Mouse (Mus musculus) heart, embryonic 14.5 days (tissue): Measurements from ENCODE around the gene Rcan1. TPM values are rescaled to one million over a fixed set of nuclear protein-coding genes. Genes with fewer than 3 reads are reported as not detected.
"Not testable (repeated sequence)": the region's sequence is repeated elsewhere in the genome, so short reads cannot be mapped to it uniquely, and the experiment has no call there.

ENCODE experiments used
- ATAC-seq: fragments of 200-750 bp; cut with Nextera tagmentation; 2 replicates; pipeline ENCODE4 v1.8.0; 2017; ENCODE audit warnings: low read depth, moderate TSS enrichment; ENCODE audit not compliant: insufficient number of reproducible peaks, insufficient read depth, low FRiP score
- H3K27ac ChIP-seq, 2 experiments: fragments of 200-500 bp in 1 of 2; fragments of 300-500 bp in 1 of 2; sonication (generic) in 1 of 2; replicated peaks in 1 of 2; 2 replicates each; pipeline ENCODE4 v1.5.1; 2012 to 2014; ENCODE audit warnings: low read depth in 2 of 2, low read length in 2 of 2, control low read depth in 1 of 2, mild to moderate bottlenecking in 1 of 2, mixed read lengths in 1 of 2; ENCODE audit not compliant: control insufficient read depth in 1 of 2, insufficient read depth in 1 of 2
- H3K27me3 ChIP-seq: fragments of 300-500 bp; sonication (generic); 2 replicates; pipeline ENCODE4 v1.6.1; 2014; ENCODE audit warnings: mild to moderate bottlenecking, low read length, control low read depth; ENCODE audit not compliant: control insufficient read depth, insufficient read depth
- H3K36me3 ChIP-seq: fragments of 300-500 bp; sonication (generic); 2 replicates; pipeline ENCODE4 v1.6.1; 2014; ENCODE audit warnings: mild to moderate bottlenecking, control low read depth, low read length, mixed read lengths; ENCODE audit not compliant: control insufficient read depth, insufficient read depth
- H3K4me1 ChIP-seq, 2 experiments: fragments of 200-500 bp in 1 of 2; fragments of 300-500 bp in 1 of 2; sonication (generic) in 1 of 2; 2 replicates each; pipeline ENCODE4 v1.6.1; 2012 to 2014; ENCODE audit warnings: low read length in 2 of 2, control low read depth in 1 of 2, mixed read lengths in 1 of 2; ENCODE audit not compliant: control insufficient read depth in 2 of 2, insufficient read depth in 2 of 2
- H3K4me2 ChIP-seq: fragments of 300-500 bp; sonication (generic); 2 replicates; pipeline ENCODE4 v1.6.1; 2014; ENCODE audit warnings: mild to moderate bottlenecking, low read length
- H3K4me3 ChIP-seq, 2 experiments: fragments of 200-500 bp in 1 of 2; fragments of 300-500 bp in 1 of 2; sonication (generic) in 1 of 2; 2 replicates each; pipeline ENCODE4 v1.5.1; 2012 to 2014; ENCODE audit warnings: low read length in 2 of 2, mild to moderate bottlenecking in 2 of 2, control low read depth in 1 of 2, low read depth in 1 of 2, moderate library complexity in 1 of 2; ENCODE audit not compliant: control insufficient read depth in 1 of 2, insufficient read depth in 1 of 2
- H3K9ac ChIP-seq: fragments of 300-500 bp; sonication (generic); 2 replicates; pipeline ENCODE4 v1.6.1; 2014; ENCODE audit warnings: mild to moderate bottlenecking, low read length
- H3K9me3 ChIP-seq: fragments of 300-500 bp; sonication (generic); 2 replicates; pipeline ENCODE4 v1.6.1; 2016; ENCODE audit warnings: low read length, control low read depth; ENCODE audit not compliant: control insufficient read depth
- WGBS: fragments of 180-500 bp; shearing (Covaris S2); extraction: QIAGEN DNeasy Blood & Tissue Kit; methylation state at CpG from one replicate; pipeline ENCODE4 v1.1.7; 2014; 5-methylcytosine and 5-hydroxymethylcytosine counted together
- polyA plus RNA-seq: library from polyadenylated mRNA; unstranded; fragments of >200 nt; fragmentation: Nextera tagmentation; extraction: Ambion mirVana; gene quantifications from 2 replicates; pipeline ENCODE4 v1.2.1, GENCODE M21; 2014

Gene Rcan1
- polyA plus RNA-seq, 1 experiment from 2014 or later = 105 TPM

DNA sequence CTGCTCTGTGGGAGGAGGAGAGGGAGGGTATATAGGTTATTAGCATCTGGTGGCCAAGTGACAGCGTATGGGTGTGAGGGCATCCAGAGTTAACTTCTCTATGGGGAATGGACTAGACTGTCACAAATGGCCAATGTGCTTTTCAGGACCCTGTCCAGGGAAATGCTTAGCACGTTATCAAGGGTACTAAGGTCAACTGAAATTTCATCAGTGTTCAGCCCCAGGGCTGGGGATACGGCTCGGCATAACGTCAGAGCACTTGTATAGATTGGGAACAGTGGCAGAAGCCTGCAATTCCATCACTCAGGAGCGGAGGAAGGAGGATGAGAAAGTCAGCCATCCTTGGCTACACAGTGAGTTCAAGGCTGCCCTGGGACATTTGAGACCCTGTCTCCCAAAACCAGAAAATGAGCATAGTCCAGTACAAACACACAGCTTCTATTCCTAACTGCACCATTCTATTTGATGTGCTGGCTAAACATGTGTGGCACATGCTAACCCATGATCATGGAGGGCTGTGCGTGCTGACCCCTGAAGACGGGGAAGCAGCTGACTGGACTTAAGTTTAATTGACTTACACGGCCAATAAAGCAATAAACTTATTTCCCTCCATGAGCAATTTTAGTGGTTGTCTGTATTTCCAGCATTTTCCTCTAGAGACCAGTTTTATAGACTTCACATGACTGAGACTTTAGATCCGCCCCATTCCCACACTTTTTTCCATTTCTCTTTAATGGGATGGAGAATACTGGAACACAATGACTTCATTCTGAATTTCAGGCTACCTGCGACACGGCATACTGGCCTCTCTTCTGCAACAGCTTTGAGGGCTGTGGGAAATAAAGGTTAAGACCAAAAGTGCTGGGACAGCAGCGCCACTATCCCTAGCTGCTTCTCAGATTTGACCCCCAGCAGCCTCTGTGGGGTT lies 48.0 kb downstream of the Rcan1 start:
- Histone ChIP-seq H3K9me3 (no peaks in the 10 kb centered on the region), H3K27ac (peak overlapping the region; percentile 43 to 71), H3K27me3 (no peaks in the 10 kb centered on the region), H3K36me3 (no peaks in the 10 kb centered on the region), H3K9ac (peak overlapping the region; percentile 53), H3K4me3 (no peak overlapping the region), H3K4me1 (peaks cover 44 to 61% of the 10 kb centered on the region in 2 experiments), H3K4me2 (no peak overlapping the region)
- 70% methylated on average over 13 of the region's 13 CpGs for WGBS
- ATAC-seq = no peak

DNA sequence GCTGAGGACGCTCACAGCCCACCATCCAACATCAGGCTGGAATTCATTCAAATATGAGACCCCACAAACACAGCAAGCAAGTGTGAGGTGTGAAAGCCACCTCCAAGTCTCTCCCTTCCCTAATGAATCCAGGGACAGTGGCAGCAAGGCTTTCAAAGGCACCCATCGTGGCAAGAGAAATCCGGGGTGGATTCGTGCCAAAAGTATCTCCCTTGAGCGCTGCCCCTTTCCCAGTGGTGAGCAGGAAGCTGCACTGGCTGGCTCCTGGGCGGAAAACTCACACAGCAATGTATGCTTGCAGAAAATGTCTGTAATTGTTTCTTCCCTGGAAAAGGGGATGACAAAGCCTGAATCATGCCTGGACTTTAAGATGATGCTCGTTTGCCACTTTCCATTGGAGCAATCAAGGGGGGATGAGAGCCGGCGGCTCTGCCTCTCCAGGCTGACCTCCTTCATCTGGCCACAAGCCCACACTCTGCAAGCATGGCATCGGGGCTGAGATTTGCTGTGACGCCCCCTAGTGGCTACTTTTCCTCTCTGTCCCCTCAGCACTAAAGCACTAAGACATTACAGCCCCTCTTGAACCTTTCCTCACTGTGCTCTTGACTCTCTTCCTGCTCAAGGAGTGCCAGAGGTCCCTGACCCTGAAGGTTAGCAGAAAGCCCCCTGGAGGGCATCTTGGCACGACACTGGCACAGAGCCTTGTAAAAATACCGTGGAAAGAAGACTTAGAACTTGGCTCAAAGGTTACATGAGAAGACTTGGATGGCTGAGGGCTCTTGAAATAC lies 49.3 kb downstream of the Rcan1 start:
- WGBS = 47% methylated on average over 13 of the region's 13 CpGs
- H3K4me1 ChIP-seq = peaks cover 36 to 55% of the 10 kb centered on the region in 2 experiments
- H3K4me3 ChIP-seq = no peak overlapping the region
- H3K27ac ChIP-seq = no peak overlapping the region
- H3K9ac ChIP-seq = no peak overlapping the region; the same call in 1 of the 2 replicates
- ATAC-seq = no peak
- H3K27me3 ChIP-seq = no peaks in the 10 kb centered on the region
- no peaks in the 10 kb centered on the region for H3K9me3 ChIP-seq
- no peak overlapping the region for H3K4me2 ChIP-seq
- H3K36me3 ChIP-seq = no peaks in the 10 kb centered on the region; the same call in 1 of the 2 replicates

DNA sequence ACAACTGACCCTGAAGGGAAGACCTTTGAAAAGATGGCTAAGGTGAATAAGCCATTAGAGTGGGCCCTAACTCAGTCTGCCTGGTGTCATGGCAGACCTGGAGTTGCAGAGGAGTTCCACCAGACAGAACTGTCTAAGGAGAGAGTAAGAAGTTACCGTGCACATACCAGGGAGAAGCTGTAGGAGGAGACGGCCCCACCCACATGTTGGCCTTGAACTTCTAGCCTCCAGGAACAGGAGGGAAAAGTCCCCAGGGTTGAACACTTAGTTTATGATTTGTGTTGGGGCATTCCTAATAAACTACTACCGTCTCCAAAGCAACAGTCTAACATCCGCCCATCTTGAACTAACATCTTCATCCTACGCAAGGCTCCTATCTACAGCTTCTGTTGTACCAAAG lies 50.0 kb downstream of the Rcan1 start:
- Histone ChIP-seq H3K4me2 (no peak overlapping the region), H3K4me1 (peaks cover 35 to 55% of the 10 kb centered on the region in 2 experiments), H3K9ac (no peak overlapping the region), H3K27me3 (no peaks in the 10 kb centered on the region), H3K4me3 (no peak overlapping the region), H3K36me3 (no peaks in the 10 kb centered on the region; the same call in 1 of the 2 replicates), H3K9me3 (no peaks in the 10 kb centered on the region), H3K27ac (no peak overlapping the region)
- ATAC-seq = no peak
- 92% methylated on average over 5 of the region's 5 CpGs for WGBS

DNA sequence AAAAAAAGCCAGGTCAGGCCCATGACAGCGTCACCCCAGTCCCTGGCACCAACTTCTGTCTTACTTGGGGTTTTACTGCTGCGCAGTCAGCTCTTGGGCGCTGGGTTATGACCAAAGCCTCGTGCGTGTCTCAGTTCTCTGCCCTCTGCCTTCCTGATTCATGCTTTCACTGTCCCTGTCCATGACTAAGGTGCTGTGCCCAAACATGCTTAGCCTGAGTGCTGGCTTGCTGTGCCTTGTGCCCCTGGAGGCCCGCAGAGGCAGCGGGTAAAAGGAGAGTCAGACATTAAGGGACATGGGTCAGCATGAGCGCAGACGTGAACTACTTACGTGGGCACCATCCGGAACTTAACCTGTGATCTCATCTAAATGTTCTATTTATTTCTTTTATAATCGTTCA lies 51.6 kb downstream of the Rcan1 start:
- Histone ChIP-seq H3K4me1 (peaks cover 37 to 58% of the 10 kb centered on the region in 2 experiments), H3K4me2 (no peak overlapping the region), H3K27me3 (no peaks in the 10 kb centered on the region), H3K9ac (no peak overlapping the region), H3K4me3 (no peak overlapping the region), H3K27ac (no peak overlapping the region), H3K9me3 (no peaks in the 10 kb centered on the region), H3K36me3 (no peaks in the 10 kb centered on the region; the same call in 1 of the 2 replicates)
- no peak for ATAC-seq
- 94% methylated on average over 12 of the region's 12 CpGs for WGBS

DNA sequence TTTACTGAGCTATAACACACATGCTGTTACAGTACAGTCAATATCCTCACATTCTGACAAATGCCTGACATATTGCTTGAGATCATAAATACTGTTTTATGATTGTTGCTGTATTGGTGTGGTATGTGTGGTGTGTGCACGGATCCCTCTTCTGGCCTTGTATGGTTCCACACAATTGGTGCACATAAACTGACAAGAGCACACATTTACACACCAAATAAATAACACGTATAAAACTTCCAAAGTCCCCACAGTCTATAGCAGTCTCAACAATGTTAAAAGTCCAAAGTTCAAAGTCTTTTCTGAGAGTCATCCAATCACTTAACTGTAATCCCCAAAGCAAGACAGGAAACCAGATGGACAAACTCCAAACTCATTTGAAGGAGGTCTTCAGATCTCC lies 53.4 kb downstream of the Rcan1 start:
- no peak for ATAC-seq
- no peak overlapping the region for H3K4me2 ChIP-seq
- no peak overlapping the region for H3K27ac ChIP-seq
- H3K36me3 ChIP-seq = no peaks in the 10 kb centered on the region; the same call in 1 of the 2 replicates
- no peaks in the 10 kb centered on the region for H3K27me3 ChIP-seq
- peaks cover 29 to 53% of the 10 kb centered on the region in 2 experiments for H3K4me1 ChIP-seq
- WGBS = 97% methylated on average over 2 of the region's 2 CpGs
- no peak overlapping the region for H3K4me3 ChIP-seq
- no peaks in the 10 kb centered on the region for H3K9me3 ChIP-seq
- H3K9ac ChIP-seq = no peak overlapping the region

DNA sequence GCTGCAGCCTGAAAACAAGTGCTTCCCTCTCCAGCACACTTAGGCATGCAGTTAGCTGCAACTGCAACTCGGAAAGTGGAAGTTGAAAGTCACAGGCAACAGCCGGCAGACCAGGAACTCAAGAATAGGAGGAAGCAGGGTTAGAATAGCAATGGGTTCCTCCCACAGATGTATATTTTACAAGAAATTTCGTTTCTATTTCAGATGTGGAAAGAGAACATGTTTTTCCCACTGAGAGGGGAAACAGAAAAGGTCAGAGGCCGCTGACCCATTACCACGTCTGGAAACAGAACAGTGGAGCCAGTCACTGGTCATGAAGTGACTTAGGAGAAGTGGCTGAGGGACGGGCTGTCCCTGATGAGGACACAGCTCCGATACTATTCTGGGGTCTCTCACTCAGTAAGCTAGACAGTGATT lies 55.0 kb downstream of the Rcan1 start:
- Histone ChIP-seq H3K4me1 (peaks cover 29 to 50% of the 10 kb centered on the region in 2 experiments), H3K36me3 (no peaks in the 10 kb centered on the region; the same call in 1 of the 2 replicates), H3K9me3 (no peaks in the 10 kb centered on the region), H3K4me2 (peak overlapping the region; percentile 27; the same call in 1 of the 2 replicates), H3K27ac (peak overlapping the region; percentile 60 to 74), H3K9ac (peak overlapping the region; percentile 51), H3K4me3 (no peak overlapping the region), H3K27me3 (no peaks in the 10 kb centered on the region)
- WGBS = 14% methylated on average over 7 of the region's 7 CpGs
- ATAC-seq = 0 out of 2 replicates have a peak, but pooled peaks have one; percentile 51

DNA sequence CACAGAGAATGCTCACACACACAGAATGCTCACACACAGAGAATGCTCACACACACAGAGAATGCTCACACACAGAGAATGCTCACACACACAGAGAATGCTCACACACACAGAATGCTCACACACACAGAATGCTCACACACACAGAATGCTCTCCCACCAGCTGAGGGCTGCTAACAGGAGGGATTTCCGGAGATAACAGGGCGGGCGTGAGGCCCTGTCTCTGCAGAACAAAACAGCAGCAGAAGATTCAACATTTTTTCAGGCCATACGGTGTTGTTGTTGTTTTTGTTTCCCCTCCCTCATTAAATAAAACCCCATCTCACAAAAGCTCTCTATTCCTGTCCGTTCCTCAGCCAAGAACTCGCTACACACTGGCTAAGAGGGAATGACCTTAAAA lies 55.6 kb downstream of the Rcan1 start:
- not testable (repeated sequence) for H3K4me3 ChIP-seq, H3K27me3 ChIP-seq, H3K36me3 ChIP-seq, ATAC-seq, H3K9me3 ChIP-seq
- peak overlapping the region; percentile 54 for H3K9ac ChIP-seq
- H3K4me1 ChIP-seq = peaks cover 29 to 48% of the 10 kb centered on the region in 2 experiments
- peak overlapping the region; percentile 27; the same call in 1 of the 2 replicates for H3K4me2 ChIP-seq
- WGBS = 21% methylated on average over 6 of the region's 6 CpGs
- H3K27ac ChIP-seq = peak overlapping the region; percentile 55 to 74
